Mouse (Mus musculus) CH12.LX (cell line): ENCODE results near the gene Kif6.

Experiments used
- CTCF ChIP-seq, 2 experiments: IDR thresholded peaks in 1 of 2; conservative IDR thresholded peaks in 1 of 2; 2 replicates each; pipeline ENCODE4 v1.5.1; 2011 to 2012; ENCODE audit warnings: low read depth in 2 of 2, low read length in 2 of 2, improper control_type of control experiment in 1 of 2, inconsistent platforms in 1 of 2, mild to moderate bottlenecking in 1 of 2, moderate library complexity in 1 of 2
- E2F4 ChIP-seq: IDR thresholded peaks from 2 replicates; pipeline ENCODE4 v1.6.1; 2011; ENCODE audit warnings: low read depth, low read length, improper control_type of control experiment; ENCODE audit not compliant: insufficient replicate concordance
- POLR2A ChIP-seq: IDR thresholded peaks from 2 replicates; pipeline ENCODE4 v1.6.1; 2011; ENCODE audit warnings: low read depth, mild to moderate bottlenecking, improper control_type of control experiment, low read length
- RAD21 ChIP-seq: IDR thresholded peaks from 2 replicates; pipeline ENCODE4 v1.6.1; 2011; ENCODE audit warnings: low read depth, mild to moderate bottlenecking, low read length, improper control_type of control experiment, moderate library complexity
- ZKSCAN1 ChIP-seq: IDR thresholded peaks from 2 replicates; pipeline ENCODE4 v1.6.1; 2012; ENCODE audit warnings: low read depth, inconsistent platforms, low read length, improper control_type of control experiment, borderline replicate concordance

GRCm38 (mm10) chr17:49729856-49730255, 114.9 kb downstream of the Kif6 start:
- TF ChIP-seq POLR2A: no peak
- no peak for TF ChIP-seq RAD21
- TF ChIP-seq CTCF (conservative IDR thresholded peaks at IDR 0.05 in 1 of 2, IDR thresholded peaks at IDR 0.05 in 1 of 2; ENCODE audit: low read depth in 2 of 2, low read length in 2 of 2): no peak
- TF ChIP-seq E2F4: no peak
- TF ChIP-seq ZKSCAN1: no peak
